Mouse (Mus musculus): ENCODE measurements at regions not wholly inside any gene's neighbourhood (a gene's known extent, or its start where the extent isn't known, plus 50 kb on each side); places are given as distances from the start of the nearest gene placed in this dataset.

DNA sequence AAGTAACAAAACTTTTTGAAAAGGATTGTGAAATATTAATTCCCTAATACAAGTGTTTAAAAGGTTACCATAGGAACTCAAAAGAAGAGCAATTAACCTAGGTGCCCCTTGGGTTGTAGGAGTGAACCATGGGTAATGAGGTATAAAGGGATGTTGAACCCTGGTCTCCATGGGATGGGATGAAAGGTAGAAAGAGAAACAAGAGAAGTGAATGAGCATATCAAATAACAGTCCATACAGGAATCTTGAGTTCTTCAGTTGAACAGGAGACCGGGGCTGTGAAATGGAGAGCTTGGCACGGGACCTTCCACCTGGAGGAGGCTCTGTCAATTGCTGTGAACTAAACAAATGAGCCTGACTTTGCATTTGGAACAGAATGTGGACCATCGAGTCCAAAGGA lies 449.6 kb upstream of the Meis1 start:
- no peaks in the 10 kb centered on the region for H3K4me1 ChIP-seq (ENCODE audit: control insufficient read depth, insufficient read depth, low read length)
- no peak overlapping the region for H3K4me3 ChIP-seq (ENCODE audit: insufficient read depth, low read length)
- TF ChIP-seq CTCF (IDR thresholded peaks at IDR 0.05; ENCODE audit: borderline replicate concordance, insufficient read depth, low read length): no peak
- no peak for TF ChIP-seq POLR2A (IDR thresholded peaks at IDR 0.05; ENCODE audit: low read depth, low read length)
- no peak overlapping the region for H3K27ac ChIP-seq (ENCODE audit: insufficient read depth, low read length)

GRCm38 (mm10) chr11:19468803-19469202 lies 450.0 kb upstream of the Meis1 start:
- Histone ChIP-seq H3K4me1 (ENCODE audit: control insufficient read depth, insufficient read depth, low read length) (no peaks in the 10 kb centered on the region), H3K27ac (ENCODE audit: insufficient read depth, low read length) (no peak overlapping the region), H3K4me3 (ENCODE audit: insufficient read depth, low read length) (no peak overlapping the region)
- TF ChIP-seq CTCF (IDR thresholded peaks at IDR 0.05; ENCODE audit: borderline replicate concordance, insufficient read depth, low read length) (no peak), POLR2A (IDR thresholded peaks at IDR 0.05; ENCODE audit: low read depth, low read length) (no peak)

GRCm38 (mm10) chr11:19470648-19471341 lies 452.0 kb upstream of the Meis1 start:
- no peak overlapping the region for H3K4me3 ChIP-seq (ENCODE audit: insufficient read depth, low read length)
- TF ChIP-seq CTCF (IDR thresholded peaks at IDR 0.05; ENCODE audit: borderline replicate concordance, insufficient read depth, low read length): no peak
- no peak for TF ChIP-seq POLR2A (IDR thresholded peaks at IDR 0.05; ENCODE audit: low read depth, low read length)

DNA sequence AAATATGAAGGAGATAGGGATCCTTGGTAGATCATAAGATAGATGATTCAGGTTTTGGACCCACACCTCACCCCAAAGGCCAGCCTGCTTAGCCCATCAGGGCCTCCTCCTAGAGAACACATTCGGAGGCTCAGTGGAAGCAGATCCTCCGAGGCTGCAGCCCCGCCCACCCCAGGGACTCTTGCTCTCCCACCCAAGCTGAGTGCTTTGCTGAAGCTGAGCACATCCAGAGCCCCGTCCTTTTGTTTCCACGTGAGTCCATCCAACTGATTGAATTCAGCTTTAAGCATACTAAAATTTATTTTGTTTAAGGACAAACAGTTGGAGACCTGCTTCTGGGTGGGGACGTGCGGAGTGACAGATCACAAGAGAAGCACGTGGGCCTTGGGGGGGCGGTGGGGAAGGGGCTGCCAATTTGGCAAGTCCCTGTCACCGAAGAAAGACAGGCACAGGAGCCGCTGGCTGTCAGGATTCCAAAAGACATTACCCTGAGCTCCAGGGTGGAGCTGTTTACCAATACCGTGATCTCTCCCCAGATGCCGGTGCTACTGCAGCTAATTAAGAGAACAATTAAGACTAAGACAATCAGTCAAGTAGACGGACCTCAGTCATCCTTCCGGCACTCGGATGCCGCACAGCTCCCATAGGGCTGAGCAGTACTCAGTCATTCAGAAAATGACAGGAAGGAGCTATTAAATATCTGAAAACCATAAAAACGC lies 448.9 kb upstream of the Spred2 start:
- TF ChIP-seq POLR2A (IDR thresholded peaks at IDR 0.05; ENCODE audit: low read depth, low read length): no peak
- TF ChIP-seq CTCF (IDR thresholded peaks at IDR 0.05; ENCODE audit: borderline replicate concordance, insufficient read depth, low read length): no peak
- Histone ChIP-seq H3K4me3 (ENCODE audit: insufficient read depth, low read length) (no peak overlapping the region), H3K4me1 (ENCODE audit: control insufficient read depth, insufficient read depth, low read length) (no peaks in the 10 kb centered on the region), H3K27ac (ENCODE audit: insufficient read depth, low read length) (no peak overlapping the region)

More at GRCm38 (mm10) chr11:19470648-19471341, 452.0 kb upstream of the Meis1 start:
- Histone ChIP-seq H3K27ac (ENCODE audit: insufficient read depth, low read length) (no peak overlapping the region), H3K4me1 (ENCODE audit: control insufficient read depth, insufficient read depth, low read length) (no peaks in the 10 kb centered on the region)

DNA sequence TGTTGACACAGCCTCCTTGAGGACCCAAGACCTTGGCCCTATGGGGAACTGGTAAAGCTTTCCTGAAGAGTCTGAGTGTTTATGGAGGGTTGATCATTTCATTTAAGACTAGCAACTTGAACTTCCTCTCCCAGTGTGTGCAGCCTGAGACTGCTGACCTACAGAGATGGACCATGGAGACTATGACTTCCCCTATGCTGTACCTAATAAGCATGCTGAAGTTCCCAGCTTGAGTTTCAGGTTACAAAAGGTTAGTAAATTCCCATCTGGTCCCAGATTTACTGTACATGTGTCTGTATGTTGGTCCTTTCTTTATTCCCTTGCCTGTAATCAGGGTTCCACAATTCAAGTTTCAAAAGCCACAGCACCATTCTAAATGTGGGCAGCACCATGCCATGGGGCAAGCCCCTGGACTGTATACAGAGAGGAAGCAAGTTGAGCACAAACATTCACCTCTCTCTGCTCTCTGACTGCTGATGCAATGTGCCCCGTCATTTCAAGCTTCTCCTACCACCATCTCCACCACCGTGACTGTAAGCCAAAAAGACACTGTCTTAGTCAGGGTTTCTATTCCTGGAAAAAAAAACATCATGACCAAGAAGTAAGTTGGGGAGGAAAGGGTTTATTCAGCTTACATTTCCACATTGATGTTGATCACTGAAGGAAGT lies 431.0 kb upstream of the Spred2 start:
- no peaks in the 10 kb centered on the region for H3K4me1 ChIP-seq (ENCODE audit: control insufficient read depth, insufficient read depth, low read length)
- TF ChIP-seq POLR2A (IDR thresholded peaks at IDR 0.05; ENCODE audit: low read depth, low read length) (no peak), CTCF (IDR thresholded peaks at IDR 0.05; ENCODE audit: borderline replicate concordance, insufficient read depth, low read length) (no peak)
- H3K4me3 ChIP-seq (ENCODE audit: insufficient read depth, low read length): no peak overlapping the region
- no peak overlapping the region for H3K27ac ChIP-seq (ENCODE audit: insufficient read depth, low read length)

DNA sequence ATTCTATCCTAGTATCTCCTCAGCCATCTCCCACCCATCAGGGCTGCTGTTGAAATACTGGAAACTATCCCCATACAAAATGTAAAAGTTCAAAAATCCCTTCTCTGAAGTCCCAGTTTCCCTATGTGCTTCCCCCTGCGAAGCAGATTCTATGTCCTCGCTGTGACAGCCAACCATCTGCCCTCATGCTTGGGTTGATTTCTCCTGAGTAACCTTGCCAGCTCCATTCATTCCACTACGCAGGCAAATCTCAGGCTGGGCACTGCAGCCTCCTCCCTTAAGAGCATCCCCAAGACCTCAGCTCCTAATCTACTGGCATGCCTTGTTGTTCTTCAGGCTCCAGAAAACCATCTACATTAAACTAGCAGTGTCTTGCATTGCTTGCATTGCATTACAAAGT lies 402.5 kb upstream of the Spred2 start:
- Histone ChIP-seq H3K4me1 (ENCODE audit: control insufficient read depth, insufficient read depth, low read length) (no peaks in the 10 kb centered on the region), H3K4me3 (ENCODE audit: insufficient read depth, low read length) (no peak overlapping the region)
- TF ChIP-seq CTCF (IDR thresholded peaks at IDR 0.05; ENCODE audit: borderline replicate concordance, insufficient read depth, low read length) (no peak), POLR2A (IDR thresholded peaks at IDR 0.05; ENCODE audit: low read depth, low read length) (no peak)

GRCm38 (mm10) chr11:19523853-19524487 lies 400.2 kb upstream of the Spred2 start:
- no peaks in the 10 kb centered on the region for H3K4me1 ChIP-seq (ENCODE audit: control insufficient read depth, insufficient read depth, low read length)
- TF ChIP-seq CTCF (IDR thresholded peaks at IDR 0.05; ENCODE audit: borderline replicate concordance, insufficient read depth, low read length) (no peak), POLR2A (IDR thresholded peaks at IDR 0.05; ENCODE audit: low read depth, low read length) (no peak)
- no peak overlapping the region for H3K27ac ChIP-seq (ENCODE audit: insufficient read depth, low read length)
- no peak overlapping the region for H3K4me3 ChIP-seq (ENCODE audit: insufficient read depth, low read length)

More for the DNA sequence above, 402.5 kb upstream of the Spred2 start:
- H3K27ac ChIP-seq (ENCODE audit: insufficient read depth, low read length): no peak overlapping the region

DNA sequence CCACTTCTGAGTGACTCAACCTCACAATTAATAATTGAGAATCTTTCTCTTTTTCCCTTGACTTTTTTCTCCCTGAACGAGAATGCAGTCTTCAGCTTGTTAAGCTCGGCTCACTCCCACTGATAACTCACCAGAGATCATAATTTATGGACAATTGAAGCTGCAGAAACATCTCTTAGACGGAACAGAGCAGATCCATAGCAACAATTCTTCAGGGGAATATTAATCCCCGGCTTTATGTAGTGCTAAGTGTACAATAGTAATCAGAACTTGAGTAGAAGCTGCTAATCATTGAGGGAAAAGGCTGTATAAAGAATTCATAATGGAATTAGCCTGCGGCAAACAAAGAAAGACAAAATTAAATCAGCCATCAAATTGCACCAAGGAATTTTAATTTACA lies 395.0 kb upstream of the Spred2 start:
- no peak overlapping the region for H3K4me3 ChIP-seq (ENCODE audit: insufficient read depth, low read length)
- H3K4me1 ChIP-seq (ENCODE audit: control insufficient read depth, insufficient read depth, low read length): no peaks in the 10 kb centered on the region
- H3K27ac ChIP-seq (ENCODE audit: insufficient read depth, low read length): no peak overlapping the region
- TF ChIP-seq CTCF (IDR thresholded peaks at IDR 0.05; ENCODE audit: borderline replicate concordance, insufficient read depth, low read length): no peak
- TF ChIP-seq POLR2A (IDR thresholded peaks at IDR 0.05; ENCODE audit: low read depth, low read length): no peak

DNA sequence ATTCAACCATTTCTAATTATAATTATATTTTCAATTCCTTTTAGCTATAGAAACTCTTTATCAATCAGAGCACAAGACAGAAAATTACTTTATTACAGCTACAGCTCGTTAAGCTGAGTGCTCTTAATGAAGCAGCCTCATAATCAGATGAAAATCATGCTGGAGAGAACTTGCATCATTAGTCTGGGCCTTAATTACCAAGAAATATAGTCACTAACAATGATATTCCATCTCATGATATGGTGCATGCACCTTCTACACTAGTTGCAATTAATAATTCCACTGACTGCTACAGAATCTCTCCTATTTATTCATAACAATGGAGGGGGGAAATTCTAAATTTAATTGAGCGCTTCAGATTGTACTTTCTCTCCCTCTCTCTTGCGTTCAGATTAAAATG lies 393.5 kb upstream of the Spred2 start:
- TF ChIP-seq CTCF (IDR thresholded peaks at IDR 0.05; ENCODE audit: borderline replicate concordance, insufficient read depth, low read length) (no peak), POLR2A (IDR thresholded peaks at IDR 0.05; ENCODE audit: low read depth, low read length) (no peak)
- Histone ChIP-seq H3K4me1 (ENCODE audit: control insufficient read depth, insufficient read depth, low read length) (no peaks in the 10 kb centered on the region), H3K27ac (ENCODE audit: insufficient read depth, low read length) (no peak overlapping the region), H3K4me3 (ENCODE audit: insufficient read depth, low read length) (no peak overlapping the region)

All from embryonic fibroblast, embryonic 13.5 days (primary cell).